Mouse (Mus musculus) right cerebral cortex, postnatal 25 days (tissue): Measurements from ENCODE around the gene Gm28053.

ENCODE experiments used
- DNase-seq: peaks from one replicate; pipeline ENCODE4 v3.0.0; 2022

Gene Gm28053

DNA sequence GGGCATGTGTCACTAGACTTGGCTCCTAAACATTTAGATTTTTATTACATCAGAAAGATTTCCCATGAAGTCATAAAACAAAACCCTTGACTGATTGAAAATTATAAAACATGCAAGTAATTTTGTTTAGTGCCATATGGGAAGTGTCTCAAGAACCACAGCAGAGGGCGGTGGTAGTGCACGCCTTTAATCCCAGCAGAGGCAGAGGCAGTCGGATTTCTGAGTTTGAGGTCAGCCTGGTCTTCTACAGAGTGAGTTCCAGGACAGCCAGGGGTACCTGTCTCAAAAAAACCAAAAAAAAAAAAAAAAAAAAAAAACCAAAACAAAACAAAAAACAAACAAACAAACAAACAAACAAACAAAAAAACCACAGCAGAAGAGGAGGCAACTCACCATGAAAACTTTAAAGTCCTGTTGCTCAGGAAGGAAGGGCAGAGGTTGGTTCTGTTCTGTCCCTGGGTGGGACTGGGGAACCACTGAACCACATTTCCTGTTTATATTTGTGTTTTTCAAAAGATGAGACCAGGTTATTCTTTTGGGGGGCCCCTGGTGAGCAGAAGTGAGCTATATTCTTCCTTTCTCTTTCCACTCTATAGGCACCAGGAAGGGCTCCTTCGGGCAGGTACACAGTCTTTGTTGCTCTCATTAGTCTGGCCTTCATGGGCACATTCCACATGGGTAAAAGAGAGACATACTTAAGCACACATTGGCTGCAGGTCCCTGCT lies 21.4 kb upstream of the Gm28053 start:
- DNase-seq, result no peak

GRCm38 (mm10) chr6:48697555-48697930 lies 20.9 kb upstream of the Gm28053 start:
- no peak for DNase-seq

GRCm38 (mm10) chr6:48698066-48698856 lies 20.1 kb upstream of the Gm28053 start:
- DNase-seq, result no peak

DNA sequence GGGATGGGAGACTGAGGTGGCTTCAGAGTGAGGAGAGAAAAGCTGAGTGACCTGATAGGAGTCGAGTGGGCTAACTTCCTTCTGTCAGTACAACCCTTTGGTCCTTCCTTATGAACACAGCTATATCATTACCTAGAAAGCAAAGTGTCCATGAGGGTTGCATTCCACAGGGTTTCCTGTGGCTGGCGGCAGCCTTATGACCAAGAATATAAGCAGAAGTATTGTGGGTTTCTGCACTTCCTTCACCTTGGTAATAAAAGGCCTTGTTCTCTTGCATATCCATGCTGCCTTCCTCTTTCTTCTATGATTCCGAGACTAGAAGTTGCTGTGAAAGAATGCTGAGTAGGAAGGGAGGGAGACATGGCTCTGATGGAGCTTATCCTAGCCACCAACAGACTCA lies 19.5 kb upstream of the Gm28053 start:
- no peak for DNase-seq

- DNase-seq, result no peak
Observed at GRCm38 (mm10) chr6:48700251-48701075, 17.9 kb upstream of the Gm28053 start.

DNA sequence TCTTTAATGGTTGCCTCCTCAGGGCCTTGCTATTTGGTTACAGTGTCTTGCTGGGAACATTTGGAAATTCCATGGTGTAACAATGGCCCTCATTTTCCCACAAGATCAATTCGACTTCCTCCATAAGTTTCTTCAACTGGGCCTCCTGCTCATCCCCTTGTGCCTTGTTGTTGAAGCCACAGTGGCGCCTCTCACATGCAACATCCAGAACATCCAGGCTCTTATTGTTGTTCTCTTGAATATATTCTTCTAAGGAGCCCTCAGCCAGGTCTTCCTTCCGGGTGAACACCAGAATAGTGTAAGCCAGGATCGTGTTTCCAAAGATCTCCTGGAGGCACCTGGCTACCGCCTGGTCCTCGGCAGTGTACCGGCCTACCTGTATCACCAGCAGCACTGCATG lies 16.3 kb upstream of the Gm28053 start:
- no peak for DNase-seq

DNA sequence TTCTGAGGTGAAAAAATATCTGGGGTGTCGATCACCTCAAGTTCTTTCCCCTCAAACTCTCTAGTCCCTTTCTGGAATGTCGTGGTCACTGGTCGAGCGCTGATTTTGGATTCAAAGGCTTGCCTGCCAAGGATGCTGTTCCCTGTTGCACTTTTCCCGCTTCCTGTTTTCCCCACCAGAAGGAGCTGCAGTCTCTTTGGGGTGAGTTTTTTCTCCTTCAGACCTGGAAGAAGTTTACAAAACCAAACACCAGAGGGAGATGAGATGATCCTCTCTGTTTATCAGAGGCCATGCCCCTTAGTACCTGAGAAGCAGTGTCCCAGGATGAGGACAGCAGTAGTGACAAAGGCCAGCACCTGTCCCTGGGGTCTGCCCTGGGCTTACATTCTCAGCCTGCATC lies 15.8 kb upstream of the Gm28053 start:
- DNase-seq, result no peak

GRCm38 (mm10) chr6:48704146-48704545 lies 14.3 kb upstream of the Gm28053 start:
- no peak for DNase-seq

DNA sequence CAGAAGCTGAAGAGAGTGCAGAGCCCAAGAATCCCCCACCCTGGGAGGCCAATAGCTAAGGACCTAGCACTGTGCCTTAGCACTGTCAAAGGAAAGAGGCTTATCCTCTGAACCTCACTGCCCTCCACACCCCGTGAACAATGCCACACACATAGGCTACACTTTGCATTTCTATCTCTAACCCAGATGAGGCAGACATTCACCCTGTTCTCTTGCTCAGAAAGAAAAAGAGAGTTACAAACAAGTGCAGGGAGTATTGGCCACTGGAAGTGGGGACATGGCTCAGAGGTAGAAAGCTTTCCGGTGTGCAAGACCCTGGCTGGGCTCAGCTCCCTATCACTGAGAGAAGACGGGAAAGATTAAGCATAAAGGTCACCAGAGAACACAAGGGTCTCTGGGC lies 12.3 kb upstream of the Gm28053 start:
- DNase-seq, result no peak

DNA sequence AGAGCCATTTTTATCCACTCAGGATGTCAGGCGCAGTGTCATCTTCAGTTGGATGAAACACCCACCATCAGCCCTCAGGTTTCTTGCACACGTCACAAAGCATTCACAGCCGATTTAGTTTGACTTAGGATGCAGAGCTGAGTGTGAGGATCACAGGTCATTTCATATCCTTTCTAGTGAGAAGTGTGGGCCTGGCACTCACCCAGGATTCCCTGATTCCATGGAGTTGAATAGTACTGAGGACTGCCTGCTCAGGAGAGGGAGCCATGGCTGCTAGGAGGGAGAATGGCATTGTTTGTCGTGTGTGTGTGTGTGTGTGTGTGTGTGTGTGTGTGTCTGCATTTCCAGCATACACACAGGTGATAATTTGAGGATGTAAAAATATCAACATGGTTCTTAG lies 1.9 kb downstream of the Gm28053 start:
- DNase-seq, result no peak

DNA sequence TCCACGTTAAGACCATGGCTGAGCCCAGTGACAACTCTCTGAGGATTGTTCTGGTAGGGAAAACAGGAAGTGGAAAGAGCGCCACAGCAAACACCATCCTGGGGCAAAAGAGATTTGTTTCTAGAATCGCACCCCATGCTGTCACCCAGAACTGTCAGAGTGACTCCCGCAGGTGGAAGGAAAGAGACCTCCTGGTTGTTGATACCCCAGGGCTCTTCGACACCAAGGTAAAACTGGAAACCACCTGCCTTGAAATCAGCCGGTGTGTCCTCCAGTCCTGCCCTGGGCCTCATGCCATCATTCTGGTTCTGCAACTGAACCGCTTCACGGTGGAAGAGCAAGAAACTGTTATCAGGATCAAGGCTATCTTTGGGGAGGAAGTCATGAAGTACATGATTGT lies 5.1 kb downstream of the Gm28053 start:
- no peak for DNase-seq

GRCm38 (mm10) chr6:48725476-48725875 lies 7.1 kb downstream of the Gm28053 start:
- no peak for DNase-seq

DNA sequence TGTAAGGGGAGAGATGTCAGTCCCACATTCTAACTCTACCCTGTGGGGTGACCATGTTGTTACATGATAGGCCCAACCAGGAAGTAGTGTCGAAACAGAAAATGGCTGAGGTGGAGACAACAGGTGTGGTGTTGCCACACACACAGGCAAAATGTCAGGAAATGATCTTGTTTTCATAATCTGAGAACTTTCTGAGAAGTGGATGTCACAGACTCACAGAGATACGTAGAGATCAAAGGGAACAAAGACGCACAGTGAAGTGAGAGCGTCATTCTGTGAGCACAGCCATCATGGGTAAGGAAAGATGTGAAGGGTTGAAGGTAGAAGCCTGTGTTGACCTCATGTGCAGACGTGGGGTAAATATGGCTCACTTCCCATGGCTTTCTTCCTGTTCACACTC lies 9.4 kb downstream of the Gm28053 start:
- no peak for DNase-seq

DNA sequence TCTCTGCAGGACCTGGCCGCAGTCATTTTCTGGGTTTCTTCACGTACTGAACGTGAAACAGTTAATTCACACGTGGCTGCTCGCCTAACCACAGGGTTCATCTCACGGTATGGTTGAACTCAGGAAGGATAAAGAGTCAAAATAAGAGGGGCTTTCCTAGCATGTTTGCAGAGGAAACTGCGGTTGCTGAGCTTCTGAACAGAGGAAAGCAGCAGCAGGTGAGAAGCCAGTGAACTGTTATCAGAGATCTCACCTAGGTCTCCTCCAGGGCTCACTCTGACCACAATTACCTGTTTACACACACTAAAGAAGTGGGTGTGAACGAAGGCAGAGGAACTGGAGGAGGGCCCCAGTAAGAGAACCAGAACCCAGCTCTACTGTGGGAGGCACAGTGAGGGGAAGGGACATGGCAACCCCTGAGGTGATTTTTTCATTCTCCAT lies 14.5 kb downstream of the Gm28053 start:
- DNase-seq, result no peak

- DNase-seq, result no peak
Observed at GRCm38 (mm10) chr6:48733660-48734059, 15.3 kb downstream of the Gm28053 start.

DNA sequence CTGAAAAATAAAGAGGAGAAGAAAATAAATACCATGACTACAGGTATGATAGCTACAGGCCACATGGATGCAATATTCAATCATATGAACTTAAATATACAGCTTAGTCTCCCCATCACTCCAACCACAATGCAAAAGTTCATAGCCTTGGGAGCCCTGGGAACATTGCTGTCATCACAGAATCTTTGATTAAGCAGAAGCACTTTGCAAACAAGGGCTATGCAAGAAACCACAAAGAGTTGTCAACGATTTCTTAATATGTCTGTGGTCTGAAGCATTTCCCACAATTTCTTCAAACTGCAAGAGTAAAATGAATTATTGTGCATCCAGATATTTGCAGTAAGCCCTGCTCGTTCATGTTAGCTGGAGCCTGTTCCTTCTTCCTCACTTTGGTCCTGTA lies 18.6 kb downstream of the Gm28053 start:
- DNase-seq, result no peak

GRCm38 (mm10) chr6:48737688-48738087 lies 19.3 kb downstream of the Gm28053 start:
- DNase-seq, result no peak

DNA sequence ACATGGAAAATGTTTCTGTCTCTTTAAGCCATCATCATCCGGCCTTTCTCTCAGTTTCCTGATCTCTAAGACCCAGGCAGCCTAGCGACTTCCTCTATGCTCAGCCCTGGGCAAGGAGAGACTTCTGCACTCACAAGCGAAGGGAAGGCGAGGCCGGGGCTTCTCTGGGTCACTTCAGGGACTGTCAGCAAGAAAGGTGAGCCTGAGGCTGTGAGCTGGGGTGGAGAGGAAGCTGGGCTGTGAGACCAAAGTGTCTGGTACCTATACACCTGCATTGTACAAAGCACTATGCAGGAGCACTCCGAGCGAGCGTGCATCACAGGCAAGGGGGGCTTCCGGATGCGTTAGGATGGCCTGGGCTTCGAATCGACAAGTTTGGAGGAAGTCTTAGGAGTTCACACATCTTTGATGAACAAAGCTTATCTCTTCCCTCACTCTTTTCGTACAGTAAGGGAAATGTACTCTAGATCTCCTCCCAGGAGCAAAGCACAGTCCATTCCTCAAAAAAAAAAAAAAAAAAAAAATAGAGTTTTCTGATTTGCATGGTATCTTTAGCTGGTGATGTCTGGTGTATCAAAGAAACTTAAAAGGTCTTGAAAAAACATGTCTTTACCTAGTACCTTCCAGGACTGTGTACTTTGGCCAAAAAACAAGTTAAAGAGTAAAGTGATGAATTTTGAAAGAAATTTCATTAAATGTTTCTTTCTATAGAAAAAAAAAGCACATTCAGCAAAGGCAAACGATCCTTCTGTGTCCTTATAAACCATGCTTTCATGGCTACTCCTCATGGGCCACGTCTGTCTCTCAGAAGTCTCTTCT lies 20.8 kb downstream of the Gm28053 start, which contains the start of gene Gimap1:
Gene Gimap1, plus strand, starts transcription at position 94 of the 819 bp plus-strand sequence.
- DNase-seq, result no peak

- no peak for DNase-seq
Observed at GRCm38 (mm10) chr6:48739780-48740055, 21.3 kb downstream of the Gm28053 start.

DNA sequence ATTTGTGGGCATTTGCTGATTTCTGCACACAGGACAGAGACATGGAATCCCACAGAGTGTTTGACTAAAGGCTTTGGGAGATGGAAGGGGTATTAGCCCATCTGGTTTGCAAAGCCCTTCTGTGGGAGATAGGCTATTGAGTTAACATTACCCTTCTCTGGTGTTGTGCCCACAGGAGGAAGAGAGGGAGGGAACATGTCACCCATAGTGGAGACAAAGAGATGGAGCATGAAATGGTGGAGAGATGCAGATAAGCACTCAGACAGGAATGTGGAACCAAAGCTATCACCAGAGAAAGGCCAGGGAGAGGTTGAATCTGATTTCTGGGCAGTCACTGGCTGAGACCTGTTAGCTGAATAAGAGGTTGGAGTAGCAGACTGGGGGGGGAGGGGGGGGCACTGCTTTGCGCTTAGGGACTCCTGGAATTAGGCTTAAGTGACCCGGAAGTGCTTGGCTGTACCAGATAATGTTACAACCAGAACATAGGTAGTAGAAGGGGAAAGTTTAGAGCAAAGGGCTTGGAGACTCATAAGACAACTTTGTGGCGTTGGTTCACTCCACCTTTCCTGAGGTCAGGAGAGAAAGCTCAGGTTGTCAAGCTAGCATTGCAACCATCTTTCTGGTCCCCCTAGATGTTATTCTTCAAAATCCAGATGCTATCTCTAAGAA lies 22.2 kb downstream of the Gm28053 start:
- no peak for DNase-seq

DNA sequence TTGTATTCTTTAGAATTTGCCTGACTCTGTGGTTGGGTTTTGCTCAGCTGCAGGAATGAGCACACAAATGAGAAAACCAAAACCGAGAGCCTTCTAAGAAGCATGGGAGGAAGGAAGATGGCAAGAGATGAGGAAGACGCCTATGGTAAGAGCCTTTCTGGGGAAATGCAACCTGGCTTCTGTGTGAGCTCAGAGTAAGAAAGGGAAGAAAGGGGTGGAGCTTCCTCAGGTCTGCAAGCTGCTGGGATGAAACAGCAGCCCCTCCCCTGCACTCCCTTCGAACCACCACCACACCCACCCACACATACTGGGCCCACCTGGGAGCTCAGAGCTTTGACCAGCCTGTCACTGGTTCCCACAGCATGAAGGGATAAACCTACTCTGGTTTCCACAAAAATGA lies 22.9 kb downstream of the Gm28053 start:
- no peak for DNase-seq

DNA sequence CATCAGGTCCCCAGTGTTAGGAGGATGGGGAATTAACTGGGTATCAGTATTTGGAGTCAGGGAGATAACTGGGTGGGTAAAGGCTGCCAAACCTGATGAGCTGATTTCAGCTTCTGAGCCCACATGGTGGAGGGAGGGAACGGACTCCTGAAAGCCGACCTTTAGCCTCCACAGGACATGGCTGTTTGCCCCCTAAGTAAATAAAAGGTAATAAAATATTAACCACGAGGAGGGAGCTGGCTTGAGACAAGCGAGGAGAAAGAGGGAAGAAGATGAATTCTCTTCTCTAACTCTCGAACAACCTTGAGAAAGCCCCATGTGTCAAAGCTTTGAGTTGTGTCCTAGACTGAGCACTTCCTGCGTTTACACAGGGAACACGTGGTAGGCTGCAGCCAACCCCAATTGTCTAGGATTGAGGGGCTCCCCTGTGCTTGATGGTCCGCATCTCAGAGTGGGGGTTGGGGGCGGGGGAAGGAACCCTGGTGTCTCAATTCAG lies 23.4 kb downstream of the Gm28053 start:
- DNase-seq, result no peak
